Mouse (Mus musculus) MEL (cell line): ENCODE results near the gene Arfip1.

Experiments used
- CTCF ChIP-seq, 3 experiments: IDR thresholded peaks in 2 of 3; conservative IDR thresholded peaks in 1 of 3; 2 replicates each; pipeline ENCODE4 v1.5.1; 2011 to 2012; ENCODE audit warnings: low read length in 3 of 3, low read depth in 2 of 3, mild to moderate bottlenecking in 2 of 3, improper control_type of control experiment in 1 of 3, inconsistent platforms in 1 of 3, mixed read lengths in 1 of 3, moderate library complexity in 1 of 3; ENCODE audit not compliant: control insufficient read depth in 1 of 3, insufficient read depth in 1 of 3, poor library complexity in 1 of 3, severe bottlenecking in 1 of 3
- GABPA ChIP-seq: IDR thresholded peaks from 2 replicates; pipeline ENCODE4 v1.6.1; 2012; ENCODE audit warnings: low read depth, mild to moderate bottlenecking, inconsistent platforms, low read length, improper control_type of control experiment, moderate library complexity
- KAT2A ChIP-seq: conservative IDR thresholded peaks from 2 replicates; pipeline ENCODE4 v1.6.1; 2012; ENCODE audit warnings: low read depth, low read length, improper control_type of control experiment, inconsistent platforms
- POLR2A ChIP-seq, 2 experiments: IDR thresholded peaks; 2 replicates each; pipeline ENCODE4 v1.6.1; 2011 to 2012; ENCODE audit warnings: low read length in 2 of 2, mild to moderate bottlenecking in 2 of 2, control low read depth in 1 of 2, improper control_type of control experiment in 1 of 2, low read depth in 1 of 2, moderate library complexity in 1 of 2; ENCODE audit not compliant: control insufficient read depth in 1 of 2, insufficient read depth in 1 of 2, poor library complexity in 1 of 2
- RAD21 ChIP-seq: IDR thresholded peaks from 2 replicates; pipeline ENCODE4 v1.6.1; 2011; ENCODE audit warnings: mild to moderate bottlenecking, low read depth, low read length, improper control_type of control experiment
- RCOR1 ChIP-seq: IDR thresholded peaks from 2 replicates; pipeline ENCODE4 v1.6.1; 2012; ENCODE audit warnings: low read depth, mild to moderate bottlenecking, inconsistent platforms, low read length, improper control_type of control experiment
- TBP ChIP-seq: IDR thresholded peaks from 2 replicates; pipeline ENCODE4 v1.8.0; 2011; ENCODE audit warnings: low read depth, low read length, improper control_type of control experiment
- TCF12 ChIP-seq: IDR thresholded peaks from 2 replicates; pipeline ENCODE4 v1.6.1; 2014; ENCODE audit warnings: low read depth, mild to moderate bottlenecking, inconsistent platforms, low read length, improper control_type of control experiment, moderate library complexity
- USF2 ChIP-seq, 2 experiments: IDR thresholded peaks; 2 replicates each; pipeline ENCODE4 v1.6.1; 2011 to 2012; ENCODE audit warnings: improper control_type of control experiment in 2 of 2, low read length in 2 of 2, borderline replicate concordance in 1 of 2, inconsistent platforms in 1 of 2, low read depth in 1 of 2, mild to moderate bottlenecking in 1 of 2; ENCODE audit not compliant: insufficient read depth in 1 of 2

DNA sequence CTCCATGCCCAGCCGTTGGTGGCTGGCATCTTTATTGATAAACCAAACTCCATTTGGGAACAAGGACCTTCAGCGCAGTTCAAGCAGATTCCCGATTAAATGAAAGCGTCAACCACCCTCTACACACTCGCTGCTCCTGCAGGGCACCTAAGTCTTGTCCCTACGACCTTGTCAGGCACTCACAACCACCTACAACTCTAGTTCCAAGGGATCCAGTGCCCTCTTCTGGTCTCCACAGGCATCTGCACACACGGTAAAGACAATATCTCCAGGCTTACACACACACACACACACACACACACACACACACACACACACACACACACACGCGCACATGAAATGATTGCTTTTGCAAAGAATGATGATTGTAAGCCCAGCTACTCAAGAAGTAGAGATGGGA lies 49.2 kb upstream of the Arfip1 start:
- TF ChIP-seq RAD21 (peak; percentile 22), CTCF (IDR thresholded peaks at IDR 0.05 in 2 of 3, conservative IDR thresholded peaks at IDR 0.05 in 1 of 3; ENCODE audit: control insufficient read depth in 1 of 3, insufficient read depth in 1 of 3, low read depth in 2 of 3, low read length in 3 of 3, poor library complexity in 1 of 3, severe bottlenecking in 1 of 3) (peak in 2 of 3 experiments; percentile 32 to 33; a peak in 5 of 6 replicates), KAT2A (no peak), TBP (no peak), POLR2A (IDR thresholded peaks at IDR 0.05; ENCODE audit: control insufficient read depth in 1 of 2, insufficient read depth in 1 of 2, low read depth in 1 of 2, low read length in 2 of 2, poor library complexity in 1 of 2) (no peak), GABPA (no peak), USF2 (IDR thresholded peaks at IDR 0.05; ENCODE audit: borderline replicate concordance in 1 of 2, insufficient read depth in 1 of 2, low read depth in 1 of 2, low read length in 2 of 2) (no peak), RCOR1 (no peak), TCF12 (no peak)
